Mouse (Mus musculus): ENCODE results near the gene Abcd1. TPM values are rescaled to one million over a fixed set of nuclear protein-coding genes. Genes with fewer than 3 reads are reported as not detected.

The Abcd1 gene
- polyA plus RNA-seq, 1 experiment from 2014 or later: 8.1 TPM

DNA sequence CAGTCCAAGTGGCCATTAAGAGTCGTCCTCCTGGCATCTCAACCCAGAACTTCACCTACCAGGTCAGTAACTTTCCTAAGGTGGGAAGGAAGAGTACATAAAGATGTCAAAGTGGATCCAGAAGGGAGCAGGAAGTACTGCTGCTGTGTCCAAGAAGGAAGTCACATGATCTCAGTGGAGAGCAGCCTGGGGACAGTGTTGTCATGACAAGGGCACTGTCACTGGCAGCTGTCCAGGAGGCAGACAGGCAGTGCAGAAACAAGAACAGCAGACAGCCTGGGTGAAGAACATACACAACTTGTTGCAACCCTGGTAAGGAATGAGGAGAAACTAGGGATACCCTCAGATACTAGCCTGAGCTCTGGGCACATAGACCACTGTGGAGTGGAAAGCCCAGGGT is 48.9 kb downstream of the Abcd1 start:
- 32% methylated on average over 1 of the region's 1 CpGs for whole genome bisulfite sequencing (ENCODE audit: insufficient replicate concordance)
- Histone ChIP-seq H3K36me3 (ENCODE audit: control insufficient read depth, insufficient read depth) (no peaks in the 10 kb centered on the region), H3K27ac (ENCODE audit: low read length) (no peak overlapping the region), H3K4me1 (ENCODE audit: control insufficient read depth, low read depth, low read length) (no peaks in the 10 kb centered on the region), H3K9me3 (replicated peaks; ENCODE audit: control insufficient read depth, low read length) (no peaks in the 10 kb centered on the region), H3K9ac (ENCODE audit: low read depth, low read length) (no peak overlapping the region), H3K27me3 (ENCODE audit: control insufficient read depth, insufficient read depth, low read depth, low read length) (no peaks in the 10 kb centered on the region), H3K4me3 (ENCODE audit: low read depth, low read length) (no peak overlapping the region), H3K4me2 (ENCODE audit: low read depth, low read length) (no peak overlapping the region)
- peak; percentile 70 for ATAC-seq (ENCODE audit: low read depth)

GRCm38 (mm10) chrX:73767267-73767666 is 50.9 kb downstream of the Abcd1 start:
- Histone ChIP-seq H3K27ac (ENCODE audit: low read length) (no peak overlapping the region), H3K4me1 (ENCODE audit: control insufficient read depth, low read depth, low read length) (no peaks in the 10 kb centered on the region), H3K4me2 (ENCODE audit: low read depth, low read length) (no peak overlapping the region), H3K9me3 (replicated peaks; ENCODE audit: control insufficient read depth, low read length) (no peaks in the 10 kb centered on the region), H3K9ac (ENCODE audit: low read depth, low read length) (no peak overlapping the region), H3K4me3 (ENCODE audit: low read depth, low read length) (no peak overlapping the region), H3K36me3 (ENCODE audit: control insufficient read depth, insufficient read depth) (no peaks in the 10 kb centered on the region), H3K27me3 (ENCODE audit: control insufficient read depth, insufficient read depth, low read depth, low read length) (no peaks in the 10 kb centered on the region)
- ATAC-seq (ENCODE audit: low read depth): no peak
- 53% methylated on average over 9 of the region's 9 CpGs for WGBS (ENCODE audit: insufficient replicate concordance)

GRCm38 (mm10) chrX:73774168-73774760 is 57.9 kb downstream of the Abcd1 start, which contains the start of gene Srpk3:
Gene Srpk3 (plus strand): TSS chrX:73774405.
- Histone ChIP-seq H3K4me3 (ENCODE audit: low read depth, low read length) (no peak within 1 kb of the TSS), H3K36me3 (ENCODE audit: control insufficient read depth, insufficient read depth) (peaks cover under 1% of the 10 kb centered on the region; the same call in 1 of the 2 replicates), H3K9ac (ENCODE audit: low read depth, low read length) (no peak within 1 kb of the TSS), H3K27me3 (ENCODE audit: control insufficient read depth, insufficient read depth, low read depth, low read length) (peaks cover 2% of the 10 kb centered on the region; the same call in 1 of the 2 replicates), H3K4me1 (ENCODE audit: control insufficient read depth, low read depth, low read length) (no peaks in the 10 kb centered on the region), H3K9me3 (replicated peaks; ENCODE audit: control insufficient read depth, low read length) (no peaks in the 10 kb centered on the region), H3K27ac (ENCODE audit: low read length) (no peak within 1 kb of the TSS), H3K4me2 (ENCODE audit: low read depth, low read length) (no peak within 1 kb of the TSS)
- no peak for ATAC-seq (ENCODE audit: low read depth)
- WGBS (ENCODE audit: insufficient replicate concordance): 41% methylated on average over 9 of the region's 9 CpGs

- H3K9ac ChIP-seq (ENCODE audit: low read depth, low read length): no peak overlapping the region
- no peak overlapping the region for H3K27ac ChIP-seq (ENCODE audit: low read length)
- H3K4me2 ChIP-seq (ENCODE audit: low read depth, low read length): no peak overlapping the region
- 70% methylated on average over 10 of the region's 10 CpGs for WGBS (ENCODE audit: insufficient replicate concordance)
- H3K36me3 ChIP-seq (ENCODE audit: control insufficient read depth, insufficient read depth): peaks cover 8% of the 10 kb centered on the region; the same call in 1 of the 2 replicates
- H3K4me1 ChIP-seq (ENCODE audit: control insufficient read depth, low read depth, low read length): no peaks in the 10 kb centered on the region
- peaks cover 2% of the 10 kb centered on the region; the same call in 1 of the 2 replicates for H3K27me3 ChIP-seq (ENCODE audit: control insufficient read depth, insufficient read depth, low read depth, low read length)
- H3K9me3 ChIP-seq (replicated peaks; ENCODE audit: control insufficient read depth, low read length): no peaks in the 10 kb centered on the region
- H3K4me3 ChIP-seq (ENCODE audit: low read depth, low read length): no peak overlapping the region
- no peak for ATAC-seq (ENCODE audit: low read depth)
These were observed 58.5 kb downstream of the Abcd1 start for GRCm38 (mm10) chrX:73774802-73775483.

- Histone ChIP-seq H3K27me3 (ENCODE audit: control insufficient read depth, insufficient read depth, low read depth, low read length) (no peaks in the 10 kb centered on the region), H3K36me3 (ENCODE audit: control insufficient read depth, insufficient read depth) (peaks cover 14% of the 10 kb centered on the region), H3K9me3 (replicated peaks; ENCODE audit: control insufficient read depth, low read length) (no peaks in the 10 kb centered on the region), H3K4me1 (ENCODE audit: control insufficient read depth, low read depth, low read length) (peaks cover 3% of the 10 kb centered on the region), H3K4me2 (ENCODE audit: low read depth, low read length) (no peak overlapping the region), H3K4me3 (ENCODE audit: low read depth, low read length) (no peak overlapping the region), H3K27ac (ENCODE audit: low read length) (no peak overlapping the region), H3K9ac (ENCODE audit: low read depth, low read length) (no peak overlapping the region)
- WGBS (ENCODE audit: insufficient replicate concordance): 76% methylated on average over 3 of the region's 3 CpGs
- ATAC-seq (ENCODE audit: low read depth): no peak
These were observed 65.8 kb downstream of the Abcd1 start for GRCm38 (mm10) chrX:73782227-73782626.

GRCm38 (mm10) chrX:73785666-73786065 is 69.3 kb downstream of the Abcd1 start:
- Histone ChIP-seq H3K27me3 (ENCODE audit: control insufficient read depth, insufficient read depth, low read depth, low read length) (no peaks in the 10 kb centered on the region), H3K9ac (ENCODE audit: low read depth, low read length) (peak overlapping the region; percentile 80), H3K27ac (ENCODE audit: low read length) (peak overlapping the region; percentile 90), H3K9me3 (replicated peaks; ENCODE audit: control insufficient read depth, low read length) (no peaks in the 10 kb centered on the region), H3K4me3 (ENCODE audit: low read depth, low read length) (peak overlapping the region; percentile 74), H3K4me2 (ENCODE audit: low read depth, low read length) (peak overlapping the region; percentile 69), H3K36me3 (ENCODE audit: control insufficient read depth, insufficient read depth) (peaks cover 1% of the 10 kb centered on the region), H3K4me1 (ENCODE audit: control insufficient read depth, low read depth, low read length) (peaks cover 3% of the 10 kb centered on the region)
- ATAC-seq (ENCODE audit: low read depth): no peak

DNA sequence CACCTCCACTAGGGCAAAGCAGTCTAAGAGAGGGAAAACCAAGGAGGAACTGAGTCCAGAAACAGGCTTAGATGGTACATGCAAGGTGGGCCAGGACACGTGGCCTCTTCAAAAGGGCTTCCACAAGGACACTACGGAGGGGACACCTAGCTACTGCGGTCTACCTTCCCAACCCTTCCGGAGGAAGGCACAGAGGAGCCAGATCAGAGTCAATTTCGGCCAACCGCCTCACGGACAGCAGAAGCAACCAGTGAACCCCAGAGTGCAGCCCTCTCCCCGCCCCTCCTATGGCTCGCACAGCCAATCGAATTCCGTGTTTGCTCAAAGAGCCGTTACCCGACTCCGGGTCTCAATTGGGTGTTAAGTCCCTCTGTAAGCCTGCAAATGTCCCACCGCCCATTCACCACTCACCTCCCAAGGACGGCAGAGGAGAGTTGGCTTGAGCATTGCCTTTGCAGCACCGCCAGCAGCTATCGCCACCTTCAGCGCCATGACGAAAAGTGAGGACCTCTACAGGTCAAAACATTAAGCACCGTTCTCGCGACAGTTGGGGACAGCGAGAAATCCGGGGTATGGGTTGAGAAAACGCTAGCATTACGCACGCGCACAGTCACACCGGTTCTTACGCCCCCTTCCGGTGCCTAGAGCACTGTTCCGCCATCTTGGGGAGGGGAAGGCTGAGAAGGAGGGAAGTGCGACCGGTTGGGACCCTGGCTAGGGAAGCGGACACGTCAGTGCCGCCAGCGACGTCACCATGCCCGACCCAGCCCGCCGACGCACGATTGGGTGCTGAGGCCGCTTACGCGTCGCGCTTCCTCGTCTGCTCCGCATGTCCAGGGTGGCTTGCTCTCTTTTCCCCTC is 70.2 kb downstream of the Abcd1 start, which contains the start of the genes Idh3g and Ssr4:
Idh3g (minus strand) TSS at position 534 of the 861 bp plus-strand sequence.
Ssr4 (plus strand) TSS at position 665 of the 861 bp plus-strand sequence.
- Histone ChIP-seq H3K36me3 (ENCODE audit: control insufficient read depth, insufficient read depth) (no peaks in the 10 kb centered on the region; the same call in 1 of the 2 replicates), H3K4me2 (ENCODE audit: low read depth, low read length) (peak within 1 kb of the TSS; percentile 69), H3K27ac (ENCODE audit: low read length) (peak within 1 kb of the TSS; percentile 90), H3K9me3 (replicated peaks; ENCODE audit: control insufficient read depth, low read length) (no peaks in the 10 kb centered on the region), H3K27me3 (ENCODE audit: control insufficient read depth, insufficient read depth, low read depth, low read length) (no peaks in the 10 kb centered on the region), H3K4me1 (ENCODE audit: control insufficient read depth, low read depth, low read length) (peaks cover 3% of the 10 kb centered on the region), H3K9ac (ENCODE audit: low read depth, low read length) (peak within 1 kb of the TSS; percentile 80), H3K4me3 (ENCODE audit: low read depth, low read length) (peak within 1 kb of the TSS; percentile 74)
- ATAC-seq (ENCODE audit: low read depth): peak; percentile 91
- 14% methylated on average over 49 of the region's 52 CpGs for WGBS (ENCODE audit: insufficient replicate concordance)

DNA sequence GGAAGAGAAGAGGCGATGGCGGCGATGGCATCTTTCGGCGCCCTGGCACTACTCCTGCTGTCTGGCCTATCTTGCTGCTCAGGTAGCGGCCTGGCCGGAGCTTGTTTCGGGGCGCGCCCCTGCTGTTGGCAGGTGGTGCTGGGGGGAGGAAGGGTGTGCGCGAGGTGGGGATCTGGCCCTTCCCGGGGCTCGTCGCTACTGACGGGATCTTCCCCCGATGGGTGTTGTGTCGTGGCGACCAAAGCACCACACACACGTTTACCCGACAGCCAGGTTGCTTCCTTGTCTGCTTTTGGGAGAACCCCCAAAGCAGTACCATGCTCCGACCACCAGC is 70.8 kb downstream of the Abcd1 start:
- Histone ChIP-seq H3K27ac (ENCODE audit: low read length) (peak overlapping the region; percentile 90), H3K4me3 (ENCODE audit: low read depth, low read length) (peak overlapping the region; percentile 74), H3K4me1 (ENCODE audit: control insufficient read depth, low read depth, low read length) (peaks cover 3% of the 10 kb centered on the region), H3K4me2 (ENCODE audit: low read depth, low read length) (peak overlapping the region; percentile 69), H3K27me3 (ENCODE audit: control insufficient read depth, insufficient read depth, low read depth, low read length) (no peaks in the 10 kb centered on the region), H3K9ac (ENCODE audit: low read depth, low read length) (peak overlapping the region; percentile 80), H3K36me3 (ENCODE audit: control insufficient read depth, insufficient read depth) (no peaks in the 10 kb centered on the region; the same call in 1 of the 2 replicates), H3K9me3 (replicated peaks; ENCODE audit: control insufficient read depth, low read length) (no peaks in the 10 kb centered on the region)
- ATAC-seq (ENCODE audit: low read depth): peak; percentile 10
- 22% methylated on average over 21 of the region's 22 CpGs for WGBS (ENCODE audit: insufficient replicate concordance)

All from liver, embryonic 16.5 days (tissue).